Mouse (Mus musculus) olfactory bulb, adult 2 months (tissue): ENCODE results near the gene S100a5.

Source experiments
- CTCF ChIP-seq: fragments of 200-500 bp; IDR thresholded peaks from 2 replicates; pipeline ENCODE4 v1.5.1; 2012; ENCODE audit warnings: low read depth, mild to moderate bottlenecking, low read length, moderate library complexity; ENCODE audit not compliant: insufficient read depth
- POLR2A ChIP-seq: fragments of 200-500 bp; IDR thresholded peaks from 2 replicates; pipeline ENCODE4 v1.6.1; 2012; ENCODE audit warnings: mild to moderate bottlenecking, low read depth, low read length, moderate library complexity; ENCODE audit not compliant: insufficient read depth

- TF ChIP-seq POLR2A (no peak), CTCF (no peak)
Observed at GRCm38 (mm10) chr3:90613461-90614147, 5.3 kb downstream of the S100a5 start.
